Mouse (Mus musculus) kidney, postnatal 14 days (tissue): ENCODE measurements around the gene Ddt.
"Not testable (repeated sequence)": the region's sequence is repeated elsewhere in the genome, so short reads cannot be mapped to it uniquely, and the experiment has no call there.

ENCODE experiments used
- DNase-seq: peaks from one replicate; pipeline ENCODE4 v3.0.0; 2022; ENCODE audit warnings: mixed read lengths

The Ddt gene

DNA sequence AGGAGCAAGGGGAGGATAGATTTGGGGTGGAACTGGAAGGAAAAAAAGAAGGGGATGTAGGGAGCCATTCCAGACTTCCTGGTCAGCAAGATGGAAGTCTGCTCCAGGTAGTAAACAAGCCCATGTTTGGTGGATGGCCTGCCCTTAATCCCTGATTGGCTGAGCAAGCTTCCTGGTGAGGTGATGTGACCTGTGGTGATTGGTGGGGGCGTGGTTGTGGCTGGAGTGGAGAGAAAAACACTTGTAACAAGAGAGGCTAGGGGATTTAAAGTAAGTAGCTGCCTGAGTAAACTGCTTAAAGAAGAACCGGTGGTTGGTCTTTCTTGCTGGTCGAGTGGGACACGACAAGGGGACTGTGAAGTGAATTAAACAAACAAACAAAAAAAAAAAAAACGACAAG, 5.5 kb downstream of the Ddt start:
- DNase-seq, result not testable (repeated sequence)

DNA sequence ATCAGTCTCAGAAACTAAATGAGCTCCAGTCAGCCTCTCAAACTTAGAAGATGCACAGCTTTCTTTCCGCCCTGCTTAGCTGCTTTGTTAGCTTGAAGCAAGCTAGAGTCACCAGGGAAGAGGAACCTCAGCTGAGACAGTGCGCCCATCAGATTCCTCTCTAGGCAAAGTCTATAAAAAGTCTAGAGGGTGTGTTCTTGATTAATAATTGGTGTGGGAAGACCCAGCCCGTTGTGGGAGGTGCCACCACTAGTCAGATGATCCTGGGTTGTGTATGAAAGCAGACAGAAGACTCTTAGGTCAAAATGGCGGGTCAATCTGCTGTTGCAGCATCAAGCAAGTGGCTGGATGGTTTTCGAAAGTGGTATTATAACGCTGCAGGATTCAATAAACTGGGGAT, 6.4 kb downstream of the Ddt start:
- peak; percentile 32 for DNase-seq

DNA sequence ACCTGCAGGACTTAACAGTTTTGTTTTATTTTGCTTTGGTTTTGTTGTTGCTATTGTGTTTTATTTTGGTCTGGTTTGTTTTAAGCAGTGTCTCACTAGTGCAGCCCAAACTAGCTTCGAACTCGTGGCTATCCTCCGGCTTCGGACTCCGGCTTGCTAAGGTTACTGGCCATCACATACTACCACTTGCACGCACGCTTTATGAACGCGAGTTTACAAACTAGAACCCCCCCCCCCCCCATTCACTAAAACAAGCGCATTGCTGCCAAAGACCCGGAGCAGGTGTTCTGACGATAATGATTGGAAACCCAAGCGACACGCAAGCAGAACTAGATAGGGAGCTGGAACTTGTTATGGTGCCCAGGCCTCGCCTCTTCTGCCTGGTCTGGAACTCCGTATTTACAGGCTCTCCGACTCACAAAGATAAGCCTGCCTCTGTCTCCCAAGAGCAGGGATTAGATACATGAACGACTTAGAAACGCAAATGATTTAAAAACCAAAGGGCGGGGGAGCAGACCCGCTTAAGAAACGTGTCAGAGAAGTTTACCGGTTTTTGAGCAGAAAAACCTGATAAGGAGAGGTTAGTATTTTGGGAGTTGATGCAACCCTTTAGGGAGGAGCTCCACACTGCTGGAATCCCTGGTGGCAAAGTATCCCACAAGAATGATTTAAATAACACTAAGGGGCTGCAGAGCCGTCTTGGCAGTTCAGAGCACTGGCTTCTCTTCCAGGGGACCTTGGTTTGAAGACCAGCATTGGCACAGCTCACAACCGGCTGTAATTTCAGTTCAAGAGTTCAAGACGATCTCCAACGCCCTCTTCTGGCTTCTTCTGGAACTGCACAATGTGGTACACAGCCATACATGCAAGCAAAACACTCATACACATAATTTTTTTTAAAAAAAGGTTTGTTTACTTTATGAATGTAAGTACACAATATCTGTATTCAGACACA, 8.4 kb downstream of the Ddt start:
- peak; percentile 65 for DNase-seq

DNA sequence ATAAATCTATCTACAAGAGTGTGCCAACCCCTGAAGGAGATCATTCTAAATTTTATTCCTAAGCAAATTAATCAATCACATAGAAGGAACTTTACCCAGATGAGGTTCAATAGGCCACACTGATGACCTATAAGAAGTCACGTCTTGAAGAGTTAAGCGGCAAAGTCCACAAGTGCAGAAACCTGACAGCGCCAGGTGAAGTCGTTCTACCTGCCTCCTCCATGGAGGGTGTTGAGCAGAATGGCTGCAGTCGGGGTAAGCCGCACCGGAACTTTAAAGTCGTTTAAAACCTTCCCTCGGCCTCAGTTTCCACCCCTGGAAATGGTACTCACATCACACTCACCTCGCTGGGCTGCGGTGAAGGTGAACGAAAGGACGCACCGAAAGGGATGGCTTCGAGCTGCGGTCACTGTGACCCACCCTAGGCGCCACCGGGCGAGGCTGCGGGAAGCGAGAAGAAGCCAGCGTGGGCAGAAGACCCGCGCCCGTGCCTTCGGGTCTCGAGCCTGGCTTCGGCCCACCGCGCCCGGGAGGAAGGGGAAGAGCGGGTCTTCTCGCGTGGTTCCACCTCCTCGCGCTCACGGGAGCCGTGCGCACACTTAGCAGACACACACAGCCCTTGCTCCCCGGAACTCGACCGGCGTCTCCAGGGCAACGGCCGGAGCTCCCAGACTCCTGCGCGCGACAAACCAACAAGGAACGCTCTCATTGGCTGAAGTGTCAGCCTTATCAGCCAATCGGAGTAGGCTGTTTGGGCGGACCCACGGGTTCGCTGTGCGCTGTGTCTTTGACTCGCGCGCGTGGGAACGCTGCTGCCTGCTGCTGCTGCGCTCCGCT, 9.3 kb downstream of the Ddt start, which contains the start of gene Cabin1:
Gene Cabin1 (minus strand): TSS at position 660 of the 837 bp plus-strand sequence.
- DNase-seq, result peak; percentile 98

DNA sequence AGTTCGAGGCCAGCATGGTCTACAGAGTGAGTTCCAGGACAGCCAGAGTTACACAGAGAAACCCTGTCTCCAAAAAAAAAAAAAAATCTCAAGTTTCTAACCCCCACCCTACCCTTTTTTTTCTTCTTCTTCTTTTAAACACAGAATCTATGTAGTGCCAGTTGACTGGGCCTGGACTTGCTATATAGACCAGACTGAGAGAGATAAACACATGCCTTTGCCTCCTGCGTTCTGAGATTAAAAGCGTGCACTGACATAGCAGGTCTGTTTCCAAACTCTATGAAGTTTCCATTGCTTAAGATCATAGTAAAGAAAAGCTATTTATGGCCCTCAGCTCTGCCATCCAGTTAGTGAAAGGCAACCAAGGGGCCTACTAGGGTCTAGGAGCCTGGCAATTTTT, 10.8 kb downstream of the Ddt start:
- no peak for DNase-seq

DNA sequence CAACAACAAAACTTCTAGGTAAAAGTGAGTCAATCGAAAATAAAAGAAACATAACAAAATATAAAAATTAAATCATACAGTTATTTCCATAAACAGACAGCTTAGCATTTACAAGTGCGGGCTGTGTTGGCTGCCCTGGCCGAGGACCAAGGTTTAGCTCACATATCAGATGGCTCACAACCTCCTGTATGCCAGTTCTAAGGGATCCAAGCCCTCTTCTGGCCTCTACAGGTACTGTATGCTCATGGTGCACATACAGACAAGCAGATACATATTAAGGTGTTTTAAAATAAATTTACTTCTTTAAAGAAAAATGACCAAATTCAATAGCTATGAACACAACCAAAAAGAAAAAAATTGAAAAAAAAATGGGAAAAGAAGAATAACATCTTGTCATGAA, 12.9 kb downstream of the Ddt start:
- DNase-seq, result no peak

DNA sequence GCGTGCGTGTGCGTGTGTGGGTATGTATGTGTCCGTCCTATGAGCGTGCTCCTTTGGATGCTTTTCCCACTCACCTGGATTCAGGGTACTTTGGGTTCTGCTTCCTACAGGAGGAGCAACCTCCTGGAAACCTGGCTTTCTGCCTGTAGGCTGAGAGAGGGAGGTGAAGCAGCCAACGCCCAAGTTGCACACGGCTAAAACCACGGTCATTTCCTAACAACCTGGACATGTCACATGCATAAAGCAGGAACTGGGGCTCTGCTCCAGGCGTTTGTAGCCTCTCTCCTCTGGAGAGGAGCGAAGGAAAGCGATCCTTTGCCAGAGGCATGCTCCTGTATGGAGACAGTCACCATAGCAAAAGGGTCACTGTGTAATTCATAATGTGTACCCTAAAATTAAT, 16.5 kb downstream of the Ddt start:
- no peak for DNase-seq

DNA sequence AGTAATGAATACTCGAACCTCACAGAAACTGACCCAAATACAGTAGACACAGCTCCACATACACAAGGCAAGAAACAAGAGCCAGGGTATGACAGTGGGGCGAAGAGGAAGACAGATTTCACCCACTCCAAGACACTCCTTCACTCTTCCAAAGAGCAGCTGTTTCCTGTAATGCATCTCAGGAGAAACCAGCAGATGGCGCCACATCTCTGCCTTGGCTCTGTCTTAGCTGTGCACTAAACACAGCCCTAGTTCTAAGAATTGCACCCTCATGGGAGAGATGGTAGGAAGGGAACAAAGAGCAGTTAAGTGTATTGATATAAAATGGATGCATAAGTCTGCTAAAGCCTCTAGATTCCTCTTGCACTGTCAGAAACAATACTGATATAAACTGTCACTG, 29.2 kb downstream of the Ddt start:
- DNase-seq, result peak; percentile 82

DNA sequence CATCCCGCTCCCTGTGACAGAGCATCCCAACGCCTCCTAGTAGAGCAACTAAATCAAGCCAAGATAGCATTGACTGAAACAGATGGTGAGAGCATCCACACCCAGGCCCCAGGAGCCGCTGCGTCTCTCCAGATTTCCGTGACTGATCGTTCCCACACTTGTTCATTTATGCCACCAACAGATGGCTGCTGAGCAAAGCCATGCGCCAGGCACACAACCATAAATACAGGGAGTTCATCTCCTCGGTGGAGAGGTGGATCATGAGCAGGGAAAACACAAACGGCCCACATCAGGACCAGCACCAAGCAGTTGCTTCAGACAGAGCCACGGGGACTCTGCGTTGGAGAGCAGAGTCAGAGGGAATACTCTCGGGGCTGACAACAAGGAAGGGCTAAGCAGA, 29.8 kb downstream of the Ddt start:
- no peak for DNase-seq

DNA sequence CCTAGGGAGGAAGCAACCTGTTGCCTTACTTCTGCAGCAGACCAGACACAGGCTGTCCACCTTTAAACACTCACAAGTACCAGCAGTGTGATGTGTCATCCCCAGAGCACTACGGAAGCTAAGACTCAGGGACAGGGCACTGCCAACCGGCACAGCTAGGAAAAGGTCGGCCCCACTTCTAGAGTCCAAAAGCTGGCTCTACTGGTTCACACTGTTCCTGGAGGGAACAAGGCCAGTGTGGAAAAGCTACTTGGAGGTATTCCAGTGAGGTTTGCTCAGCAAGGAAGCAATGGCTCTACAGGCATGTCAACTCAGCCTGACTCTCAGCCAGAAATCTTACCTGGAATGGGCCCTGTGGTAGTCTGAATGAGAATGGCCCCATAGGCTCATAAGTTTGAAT, 32.3 kb downstream of the Ddt start:
- no peak for DNase-seq

DNA sequence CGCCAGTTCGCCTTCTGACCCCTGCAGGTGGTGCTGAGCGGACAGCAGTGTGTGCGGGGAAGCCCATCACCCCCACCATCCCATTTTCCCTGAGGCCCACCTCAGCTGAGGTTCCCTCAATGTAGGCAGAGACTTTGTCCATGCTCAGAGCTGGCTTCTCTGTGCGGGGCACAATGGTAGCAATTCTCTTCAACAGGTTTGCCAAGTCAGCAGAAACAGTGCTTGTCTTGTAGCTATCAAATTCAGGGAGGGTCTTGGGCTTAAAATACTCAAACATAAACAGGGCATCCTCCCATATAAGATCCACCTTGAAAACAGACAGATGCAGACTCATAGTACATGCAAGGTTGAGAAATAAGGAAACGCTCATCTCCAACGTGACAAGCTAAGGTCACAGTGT, 47.8 kb downstream of the Ddt start:
- no peak for DNase-seq
